Mouse (Mus musculus) neural tube, embryonic 12.5 days (tissue): ENCODE data around the gene Adarb2. TPM values are rescaled to one million over a fixed set of nuclear protein-coding genes. Genes with fewer than 3 reads are reported as not detected.

ENCODE experiments used
- ATAC-seq: fragments of 200-750 bp; cut with Nextera tagmentation; 2 replicates; pipeline ENCODE4 v1.8.0; 2017; ENCODE audit warnings: low read depth, mild to moderate bottlenecking, moderate TSS enrichment, moderate library complexity; ENCODE audit not compliant: low FRiP score
- H3K27ac ChIP-seq: fragments of 300-500 bp; sonication (generic); 2 replicates; pipeline ENCODE4 v1.5.1; 2016
- H3K27me3 ChIP-seq: fragments of 300-500 bp; sonication (generic); replicated peaks from 2 replicates; pipeline ENCODE4 v1.6.1; 2016; ENCODE audit warnings: mild to moderate bottlenecking
- H3K36me3 ChIP-seq: fragments of 300-500 bp; sonication (generic); 2 replicates; pipeline ENCODE4 v1.6.1; 2016; ENCODE audit warnings: mild to moderate bottlenecking
- H3K4me1 ChIP-seq: fragments of 300-500 bp; sonication (generic); 2 replicates; pipeline ENCODE4 v1.6.1; 2016
- H3K4me2 ChIP-seq: fragments of 300-500 bp; sonication (generic); replicated peaks from 2 replicates; pipeline ENCODE4 v1.6.1; 2016; ENCODE audit warnings: mild to moderate bottlenecking
- H3K4me3 ChIP-seq: fragments of 300-500 bp; sonication (generic); 2 replicates; pipeline ENCODE4 v1.5.1; 2016
- H3K9ac ChIP-seq: fragments of 300-500 bp; sonication (generic); 2 replicates; pipeline ENCODE4 v1.6.1; 2016; ENCODE audit warnings: mild to moderate bottlenecking
- H3K9me3 ChIP-seq: fragments of 300-500 bp; sonication (generic); 2 replicates; pipeline ENCODE4 v1.6.1; 2016; ENCODE audit warnings: mild to moderate bottlenecking
- WGBS: fragments of 180-500 bp; shearing (Covaris S2); methylation state at CpG from one replicate; pipeline ENCODE4 v1.1.7; 2016; 5-methylcytosine and 5-hydroxymethylcytosine counted together
- polyA plus RNA-seq: library from polyadenylated mRNA; unstranded; fragments of >200 nt; fragmentation: Nextera tagmentation; extraction: Ambion mirVana; gene quantifications from 2 replicates; pipeline ENCODE4 v1.2.1, GENCODE M21; 2016

The Adarb2 gene
- polyA plus RNA-seq, 1 experiment from 2014 or later, result 11.5 TPM

DNA sequence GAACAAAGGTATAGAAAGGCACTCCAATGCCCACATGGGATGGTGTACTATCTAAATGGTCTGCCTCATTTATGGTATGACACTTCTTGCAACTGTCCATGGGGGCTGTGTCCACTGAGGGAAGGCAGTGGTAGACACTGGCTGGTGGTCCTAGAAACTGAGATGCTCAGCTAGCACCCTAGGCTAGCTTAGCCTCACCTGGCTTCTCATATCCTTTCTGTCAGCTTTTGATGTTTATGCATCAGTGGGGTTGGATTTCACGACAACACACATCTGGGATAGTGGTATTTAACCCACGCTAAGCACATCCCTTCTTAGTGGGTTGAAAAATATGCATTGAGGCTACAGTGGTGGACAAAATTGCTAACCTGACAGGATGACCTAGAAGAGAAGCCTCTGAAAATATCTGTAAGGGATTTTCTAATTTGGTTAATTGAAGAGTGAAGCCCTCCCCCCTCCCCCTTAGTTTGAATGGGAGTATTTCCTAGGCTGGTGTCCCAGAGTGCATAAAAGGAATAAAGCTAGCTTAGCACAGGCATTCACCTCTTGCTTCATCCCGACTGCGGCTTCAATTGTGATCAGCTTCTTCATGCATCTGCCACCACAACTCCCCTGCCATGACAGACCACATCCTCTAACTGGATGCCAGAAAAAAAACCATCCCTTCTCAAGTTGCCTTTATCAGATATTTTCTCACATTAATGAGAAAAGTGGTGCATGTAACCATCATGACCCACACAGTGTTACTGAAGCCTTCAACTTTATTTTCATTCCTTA is 197.8 kb downstream of the Adarb2 start:
- no peak overlapping the region for H3K27ac ChIP-seq
- ATAC-seq, result no peak
- no peaks in the 10 kb centered on the region for H3K27me3 ChIP-seq
- H3K36me3 ChIP-seq, result no peaks in the 10 kb centered on the region
- H3K4me3 ChIP-seq, result no peak overlapping the region
- H3K4me2 ChIP-seq, result no peak overlapping the region
- no peaks in the 10 kb centered on the region for H3K9me3 ChIP-seq
- no peak overlapping the region for H3K9ac ChIP-seq
- WGBS, result 81% methylated on average over 4 of the region's 4 CpGs
- H3K4me1 ChIP-seq, result no peaks in the 10 kb centered on the region

DNA sequence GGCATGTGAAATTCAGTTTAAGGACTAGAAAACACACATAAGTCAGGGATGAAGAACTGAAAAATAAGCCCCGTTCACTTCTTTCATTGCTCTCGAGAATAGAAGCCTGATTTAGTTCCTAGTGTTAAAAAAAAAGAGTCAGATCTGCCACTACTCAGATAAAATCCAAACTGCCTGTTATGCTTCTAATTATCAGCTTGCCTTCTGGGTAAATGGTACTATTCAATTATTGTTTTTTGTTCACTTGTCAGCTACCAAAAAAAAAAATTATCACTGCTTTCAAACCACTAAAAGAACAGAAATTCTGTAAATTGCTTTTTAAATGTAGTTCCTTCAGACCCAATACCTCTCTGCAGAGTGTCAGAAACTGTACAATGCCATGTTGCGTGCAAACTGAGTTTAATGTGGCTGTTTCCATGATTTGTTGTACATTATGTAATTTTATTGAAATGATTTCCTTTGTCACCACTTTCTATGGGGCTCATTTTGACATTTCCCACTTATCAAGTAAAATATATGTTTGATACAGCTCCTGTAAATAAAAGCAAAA is 199.7 kb downstream of the Adarb2 start:
- no peaks in the 10 kb centered on the region for H3K27me3 ChIP-seq
- no peaks in the 10 kb centered on the region for H3K9me3 ChIP-seq
- H3K9ac ChIP-seq, result no peak overlapping the region
- H3K27ac ChIP-seq, result no peak overlapping the region
- no peaks in the 10 kb centered on the region for H3K36me3 ChIP-seq
- 82% methylated on average over 3 of the region's 3 CpGs for WGBS
- ATAC-seq, result no peak
- no peaks in the 10 kb centered on the region for H3K4me1 ChIP-seq
- H3K4me3 ChIP-seq, result no peak overlapping the region
- no peak overlapping the region for H3K4me2 ChIP-seq

DNA sequence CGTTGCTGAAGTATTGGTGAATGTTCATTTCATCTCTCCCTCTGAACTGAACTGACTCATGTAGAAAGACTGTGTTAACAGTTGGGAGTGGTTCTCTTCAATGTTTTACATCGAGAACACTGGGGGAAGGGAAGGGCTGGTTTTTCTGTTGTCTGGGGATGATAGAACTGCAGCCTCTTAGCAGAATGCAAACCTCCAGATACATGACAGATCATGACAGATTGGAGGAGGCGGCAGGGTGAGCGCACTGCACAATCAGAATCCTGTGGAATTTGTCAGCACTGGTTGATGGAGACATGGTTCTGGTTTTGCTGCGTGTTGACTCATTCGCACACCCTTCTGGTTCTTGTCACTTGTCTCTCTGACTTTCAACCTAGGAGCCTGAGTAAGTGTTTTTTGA is 203.4 kb downstream of the Adarb2 start:
- no peak overlapping the region for H3K4me3 ChIP-seq
- H3K27me3 ChIP-seq, result no peaks in the 10 kb centered on the region
- WGBS, result 76% methylated on average over 6 of the region's 6 CpGs
- no peak overlapping the region for H3K27ac ChIP-seq
- no peaks in the 10 kb centered on the region for H3K4me1 ChIP-seq
- H3K4me2 ChIP-seq, result no peak overlapping the region
- no peaks in the 10 kb centered on the region for H3K36me3 ChIP-seq
- ATAC-seq, result no peak
- no peak overlapping the region for H3K9ac ChIP-seq
- H3K9me3 ChIP-seq, result no peaks in the 10 kb centered on the region

DNA sequence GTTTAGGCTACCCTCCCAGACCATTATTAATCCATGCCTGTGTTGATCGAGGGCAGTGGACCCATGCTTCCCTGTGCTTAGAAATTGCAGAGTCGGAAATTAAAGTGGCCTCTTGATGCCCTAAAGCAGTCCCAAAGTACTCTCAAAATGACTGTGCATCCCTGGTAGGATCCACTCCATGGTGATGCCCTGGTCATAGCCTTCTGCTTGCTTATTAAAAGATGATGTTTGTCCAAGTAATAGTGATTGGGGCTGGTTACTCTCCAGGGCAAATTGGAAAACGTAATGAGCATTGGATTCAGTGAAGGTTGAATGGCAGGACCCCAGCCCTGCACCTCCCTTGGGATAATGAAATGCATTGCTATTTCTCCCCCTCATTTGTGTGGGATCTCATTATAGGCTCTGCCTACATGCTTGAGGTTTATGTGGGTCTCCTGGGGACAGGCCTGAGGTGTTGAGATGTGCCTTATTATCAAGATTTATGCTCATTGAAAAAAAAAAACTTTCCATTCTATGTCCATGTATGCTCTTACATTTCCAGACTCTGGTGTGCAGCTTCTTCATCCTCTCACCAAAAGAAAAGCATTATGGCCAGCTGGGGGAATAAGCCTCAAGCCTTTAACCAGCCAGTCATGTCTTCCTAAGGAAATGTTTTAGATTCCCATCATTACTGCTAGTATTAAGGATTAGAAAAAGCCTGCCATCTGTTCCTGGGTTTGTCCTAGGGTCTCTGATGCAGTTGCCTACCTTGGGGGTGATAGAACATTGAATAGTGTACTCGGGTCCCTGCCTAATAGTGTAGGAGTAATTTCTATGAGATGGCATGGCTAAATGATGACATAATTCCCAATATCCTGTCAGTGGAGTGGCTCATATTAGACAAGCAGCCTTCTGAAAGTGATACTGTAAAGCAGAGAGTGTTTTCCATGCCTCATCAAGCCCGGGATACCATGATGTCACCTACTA is 208.0 kb downstream of the Adarb2 start:
- Histone ChIP-seq H3K4me1 (no peaks in the 10 kb centered on the region), H3K4me2 (no peak overlapping the region), H3K9me3 (no peaks in the 10 kb centered on the region), H3K9ac (no peak overlapping the region), H3K27ac (no peak overlapping the region), H3K27me3 (no peaks in the 10 kb centered on the region), H3K4me3 (no peak overlapping the region), H3K36me3 (no peaks in the 10 kb centered on the region)
- WGBS, result 70% methylated on average over 5 of the region's 5 CpGs
- peak; percentile 87 for ATAC-seq

DNA sequence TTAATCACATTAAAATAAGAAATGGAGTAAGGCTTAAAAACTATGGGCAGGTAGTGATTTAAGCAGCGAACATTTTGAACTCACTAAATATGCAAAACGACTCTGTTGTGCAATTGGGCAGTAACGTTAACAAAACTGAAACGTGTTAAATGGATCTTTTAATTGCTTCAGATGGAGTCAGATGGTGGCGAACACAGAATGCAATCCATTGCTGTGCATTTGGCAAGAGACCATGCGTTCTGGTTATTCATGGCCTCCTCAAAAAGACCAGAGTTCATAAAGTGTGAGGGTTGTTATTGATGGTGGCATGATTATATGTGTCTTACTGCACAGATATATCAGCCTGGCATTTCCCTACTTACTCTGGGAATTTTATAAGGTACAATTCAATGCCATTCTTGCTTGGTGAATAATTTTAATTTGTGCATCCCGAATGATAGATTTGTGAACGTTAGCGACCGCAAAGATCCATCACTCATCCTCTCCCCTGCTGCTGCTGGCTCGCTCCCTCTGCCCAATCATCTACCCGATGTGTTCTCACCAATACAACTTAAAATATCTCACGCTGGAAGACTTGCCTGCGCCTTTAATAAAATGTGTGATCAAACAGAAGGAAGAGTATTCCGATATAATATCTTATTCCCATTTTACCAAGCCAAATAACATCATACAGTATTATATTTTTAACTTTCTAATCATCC is 221.5 kb downstream of the Adarb2 start:
- no peak for ATAC-seq
- no peak overlapping the region for H3K27ac ChIP-seq
- H3K27me3 ChIP-seq, result no peaks in the 10 kb centered on the region
- H3K9ac ChIP-seq, result no peak overlapping the region
- H3K9me3 ChIP-seq, result no peaks in the 10 kb centered on the region
- 82% methylated on average over 15 of the region's 15 CpGs for WGBS
- H3K4me3 ChIP-seq, result no peak overlapping the region
- no peaks in the 10 kb centered on the region for H3K4me1 ChIP-seq
- no peaks in the 10 kb centered on the region for H3K36me3 ChIP-seq
- H3K4me2 ChIP-seq, result no peak overlapping the region

DNA sequence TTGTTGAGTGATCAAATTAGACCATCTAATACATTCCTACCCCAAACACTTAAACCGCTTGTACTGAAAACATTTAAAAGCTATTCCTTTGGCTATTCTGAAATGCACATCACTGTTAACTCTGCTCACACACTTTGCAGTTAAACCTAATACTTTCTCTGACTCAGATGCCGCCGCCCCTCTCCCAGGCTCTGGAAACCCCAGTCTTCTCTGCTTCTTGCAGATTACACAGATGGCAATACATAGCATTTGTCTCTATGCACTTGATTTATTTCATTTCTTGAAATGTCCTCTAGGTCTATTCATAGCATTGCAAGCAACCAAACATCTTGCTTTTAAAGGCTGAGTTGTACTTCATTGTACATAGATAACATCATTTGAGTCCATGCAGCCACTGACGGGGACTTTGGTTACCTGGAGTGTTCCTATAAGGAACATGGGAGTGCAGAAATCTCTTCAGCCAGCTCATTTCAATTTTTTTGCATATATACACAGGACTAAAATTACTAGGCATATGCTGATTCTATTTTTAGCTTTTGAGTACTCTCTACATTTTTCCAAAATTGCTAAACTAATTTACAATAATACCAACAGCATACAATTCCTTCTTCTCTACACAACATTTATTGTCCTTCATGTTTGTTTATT is 236.6 kb downstream of the Adarb2 start:
- ATAC-seq, result no peak

DNA sequence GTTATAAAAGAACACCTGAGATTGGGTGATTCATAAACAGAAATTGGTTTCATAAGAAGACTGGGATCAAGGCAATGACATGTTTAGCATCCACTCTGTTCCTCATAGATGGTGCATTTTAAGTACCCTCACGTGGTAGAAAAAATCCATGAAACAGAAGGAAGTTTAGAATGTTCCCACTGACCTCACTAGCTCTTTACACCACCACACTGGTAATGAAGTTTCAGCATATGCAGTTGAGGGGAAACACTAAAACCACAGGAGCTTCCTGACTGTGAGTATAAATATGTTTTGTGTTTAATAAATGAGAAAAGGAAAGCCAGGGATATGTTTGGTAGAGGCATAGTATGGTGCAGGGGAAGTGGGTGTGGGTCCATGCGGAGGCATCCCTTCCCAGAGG is 242.7 kb downstream of the Adarb2 start:
- WGBS, result 81% methylated on average over 2 of the region's 2 CpGs
- Histone ChIP-seq H3K4me2 (no peak overlapping the region), H3K9me3 (no peaks in the 10 kb centered on the region), H3K27ac (no peak overlapping the region), H3K4me1 (no peaks in the 10 kb centered on the region), H3K27me3 (no peaks in the 10 kb centered on the region), H3K4me3 (no peak overlapping the region), H3K36me3 (no peaks in the 10 kb centered on the region), H3K9ac (no peak overlapping the region)
- no peak for ATAC-seq

More for the DNA sequence above, 236.6 kb downstream of the Adarb2 start:
- H3K4me2 ChIP-seq, result no peak overlapping the region
- H3K27me3 ChIP-seq, result no peaks in the 10 kb centered on the region
- 91% methylated on average over 4 of the region's 4 CpGs for WGBS
- no peaks in the 10 kb centered on the region for H3K9me3 ChIP-seq
- H3K27ac ChIP-seq, result no peak overlapping the region
- H3K36me3 ChIP-seq, result no peaks in the 10 kb centered on the region
- H3K9ac ChIP-seq, result no peak overlapping the region
- no peak overlapping the region for H3K4me3 ChIP-seq
- H3K4me1 ChIP-seq, result no peaks in the 10 kb centered on the region

DNA sequence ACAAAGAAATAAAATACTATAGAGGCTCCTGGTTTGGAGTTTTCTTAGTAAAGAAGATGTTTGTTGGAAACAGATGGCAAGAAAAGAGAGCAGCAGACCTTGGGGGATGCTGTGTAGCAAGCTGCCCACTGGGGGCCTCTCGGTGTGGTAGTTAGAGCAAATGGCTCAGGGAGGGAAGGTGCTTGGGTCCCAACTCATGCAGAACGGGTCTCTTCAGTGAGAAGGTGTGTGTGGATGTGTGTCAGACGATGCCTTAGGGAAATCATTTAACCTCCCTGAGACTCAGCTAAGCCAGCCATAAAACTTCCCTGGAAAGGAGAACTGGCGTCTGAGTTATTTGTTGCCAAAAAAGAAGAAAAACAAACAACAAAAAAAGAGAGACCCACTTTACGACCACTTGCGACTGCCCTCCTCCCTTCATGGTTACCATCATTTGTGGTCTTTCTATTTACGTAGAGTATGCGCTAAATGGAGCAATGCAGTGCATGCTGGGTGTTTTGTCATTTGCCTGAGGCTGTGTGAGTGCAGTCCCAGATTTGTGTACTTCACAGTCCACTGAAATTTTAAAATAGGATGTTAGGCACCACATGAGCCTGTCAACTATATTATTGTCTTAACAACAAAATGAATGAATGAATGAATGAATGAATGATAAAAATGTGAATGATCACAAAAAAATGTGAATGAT is 245.7 kb downstream of the Adarb2 start:
- H3K9me3 ChIP-seq, result no peaks in the 10 kb centered on the region
- H3K9ac ChIP-seq, result no peak overlapping the region
- peak; percentile 66; the same call in 1 of the 2 replicates for ATAC-seq
- no peaks in the 10 kb centered on the region for H3K27me3 ChIP-seq
- H3K27ac ChIP-seq, result no peak overlapping the region
- no peaks in the 10 kb centered on the region for H3K4me1 ChIP-seq
- no peak overlapping the region for H3K4me2 ChIP-seq
- no peaks in the 10 kb centered on the region for H3K36me3 ChIP-seq
- 46% methylated on average over 8 of the region's 8 CpGs for WGBS
- H3K4me3 ChIP-seq, result no peak overlapping the region

DNA sequence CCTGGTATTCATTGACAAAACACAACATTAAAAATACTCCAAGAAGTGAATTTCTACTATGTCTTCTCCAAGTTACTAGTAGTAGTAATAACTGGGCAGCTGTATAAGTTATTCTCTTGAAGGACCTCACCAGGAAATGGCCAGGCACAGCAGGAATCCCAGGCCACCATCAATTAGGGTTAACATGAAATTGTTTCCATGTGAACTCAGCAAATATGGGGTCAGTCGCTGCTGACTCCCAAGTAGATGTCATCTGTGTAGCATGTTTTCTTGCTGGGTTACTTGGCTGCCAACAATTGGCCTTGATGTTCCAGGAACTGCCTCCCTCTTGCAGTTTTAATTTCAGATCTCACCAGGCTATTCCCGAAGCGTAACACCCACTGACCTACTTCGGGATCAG is 248.9 kb downstream of the Adarb2 start:
- no peaks in the 10 kb centered on the region for H3K27me3 ChIP-seq
- no peaks in the 10 kb centered on the region for H3K9me3 ChIP-seq
- no peaks in the 10 kb centered on the region for H3K4me1 ChIP-seq
- H3K9ac ChIP-seq, result no peak overlapping the region
- H3K27ac ChIP-seq, result no peak overlapping the region
- H3K36me3 ChIP-seq, result no peaks in the 10 kb centered on the region
- no peak overlapping the region for H3K4me3 ChIP-seq
- ATAC-seq, result no peak
- WGBS, result 73% methylated on average over 4 of the region's 4 CpGs
- H3K4me2 ChIP-seq, result no peak overlapping the region

DNA sequence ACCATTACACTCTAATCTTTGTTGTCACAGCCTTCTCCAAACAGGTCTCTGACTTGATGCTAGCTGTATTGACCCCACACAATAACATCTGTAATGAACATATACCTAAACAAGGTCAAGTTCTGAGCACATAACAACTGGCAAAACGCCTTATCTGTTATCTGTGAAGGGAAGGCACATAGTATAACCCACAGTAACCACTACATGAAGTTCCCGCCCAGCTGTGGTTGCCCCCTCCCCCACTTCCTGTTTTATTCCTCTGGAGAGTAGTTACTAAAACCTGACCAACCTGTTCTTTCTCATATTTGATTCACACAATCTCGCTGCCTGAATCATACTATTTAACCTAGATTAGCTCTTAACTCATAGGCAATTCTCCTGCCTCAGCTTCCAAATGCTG is 254.2 kb downstream of the Adarb2 start:
- no peaks in the 10 kb centered on the region for H3K9me3 ChIP-seq
- 80% methylated on average over 3 of the region's 3 CpGs for WGBS
- no peak overlapping the region for H3K27ac ChIP-seq
- H3K27me3 ChIP-seq, result no peaks in the 10 kb centered on the region
- ATAC-seq, result no peak
- H3K9ac ChIP-seq, result no peak overlapping the region
- H3K36me3 ChIP-seq, result no peaks in the 10 kb centered on the region
- H3K4me3 ChIP-seq, result no peak overlapping the region
- no peaks in the 10 kb centered on the region for H3K4me1 ChIP-seq
- no peak overlapping the region for H3K4me2 ChIP-seq

DNA sequence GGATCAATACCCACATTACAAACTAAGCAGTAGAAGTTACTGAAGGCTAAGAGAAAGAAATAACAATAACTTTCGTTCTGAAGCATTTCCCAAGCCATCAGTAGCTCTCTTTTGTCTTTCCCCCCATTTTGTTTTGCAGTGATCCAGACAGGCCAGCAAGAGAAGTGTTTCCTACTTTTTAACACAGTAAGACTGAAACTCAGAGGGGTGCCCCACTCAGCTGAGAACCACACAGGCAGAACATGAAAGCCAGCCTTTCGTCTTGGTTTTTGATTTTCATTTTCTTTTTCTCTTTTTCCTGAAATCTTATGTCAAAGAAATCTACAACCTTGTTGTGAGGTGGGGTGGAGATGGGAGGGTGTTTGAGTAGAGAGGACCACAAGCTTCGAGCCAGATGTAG is 255.2 kb downstream of the Adarb2 start:
- no peak for ATAC-seq
- H3K4me2 ChIP-seq, result no peak overlapping the region
- no peak overlapping the region for H3K9ac ChIP-seq
- H3K27me3 ChIP-seq, result no peaks in the 10 kb centered on the region
- no peak overlapping the region for H3K4me3 ChIP-seq
- H3K9me3 ChIP-seq, result no peaks in the 10 kb centered on the region
- H3K36me3 ChIP-seq, result no peaks in the 10 kb centered on the region
- no peak overlapping the region for H3K27ac ChIP-seq
- no peaks in the 10 kb centered on the region for H3K4me1 ChIP-seq
- 75% methylated on average over 3 of the region's 3 CpGs for WGBS
